Mouse (Mus musculus) embryonic fibroblast, embryonic 13.5 days (primary cell): Measurements from ENCODE around the gene Esp23. TPM values are rescaled to one million over a fixed set of nuclear protein-coding genes. Genes with fewer than 3 reads are reported as not detected.
"Not testable (repeated sequence)": the region's sequence is repeated elsewhere in the genome, so short reads cannot be mapped to it uniquely, and the experiment has no call there.

Experiments used
- H3K27ac ChIP-seq: 2 replicates; pipeline ENCODE4 v1.5.1; 2012; ENCODE audit warnings: low read length, control low read depth, inconsistent platforms; ENCODE audit not compliant: insufficient read depth
- H3K4me1 ChIP-seq: 2 replicates; pipeline ENCODE4 v1.6.1; 2011; ENCODE audit warnings: low read length; ENCODE audit not compliant: control insufficient read depth, insufficient read depth
- H3K4me3 ChIP-seq: 2 replicates; pipeline ENCODE4 v1.5.1; 2011; ENCODE audit warnings: mild to moderate bottlenecking, control low read depth, low read length; ENCODE audit not compliant: insufficient read depth
- CTCF ChIP-seq: IDR thresholded peaks from 2 replicates; pipeline ENCODE4 v1.5.1; 2011; ENCODE audit warnings: mild to moderate bottlenecking, control low read depth, low read length, moderate library complexity, borderline replicate concordance; ENCODE audit not compliant: insufficient read depth
- POLR2A ChIP-seq: IDR thresholded peaks from 2 replicates; pipeline ENCODE4 v1.6.1; 2011; ENCODE audit warnings: low read depth, mild to moderate bottlenecking, control low read depth, low read length, moderate library complexity
- polyA plus RNA-seq: library from polyadenylated mRNA; stranded (reverse); fragments of >200 nt; gene quantifications from 2 replicates; pipeline ENCODE4 v1.2.4, GENCODE M21; 2011; ENCODE audit warnings: low read depth; ENCODE audit not compliant: missing spikeins, insufficient read length

The Esp23 gene
- polyA plus RNA-seq, result not detected in 2 replicates

DNA sequence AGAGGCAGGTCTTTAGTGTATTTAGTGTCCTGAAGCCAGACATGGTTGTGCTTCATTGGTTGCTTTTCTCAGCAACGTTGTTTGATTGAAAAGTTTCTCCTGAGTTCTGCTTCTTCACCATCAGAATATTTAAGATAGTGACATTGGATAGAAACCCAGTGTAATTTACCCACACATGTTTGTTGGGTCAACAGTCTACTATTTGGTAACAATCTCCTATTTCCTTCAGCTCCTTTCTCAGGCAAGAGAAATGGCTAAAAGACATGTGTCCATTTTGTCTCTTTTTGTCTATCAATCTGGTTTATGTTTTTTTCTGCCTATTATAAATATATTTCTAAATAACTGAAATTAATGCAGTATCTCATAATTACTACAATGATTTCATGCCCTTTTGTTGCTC, at the start of gene Esp23:
Gene Esp23, minus strand, starts transcription at position 101 of the 400 bp plus-strand sequence.
- Histone ChIP-seq H3K4me1 (no peaks in the 10 kb centered on the region), H3K4me3 (no peak within 1 kb of the TSS), H3K27ac (no peak within 1 kb of the TSS)
- TF ChIP-seq CTCF (no peak), POLR2A (no peak)

DNA sequence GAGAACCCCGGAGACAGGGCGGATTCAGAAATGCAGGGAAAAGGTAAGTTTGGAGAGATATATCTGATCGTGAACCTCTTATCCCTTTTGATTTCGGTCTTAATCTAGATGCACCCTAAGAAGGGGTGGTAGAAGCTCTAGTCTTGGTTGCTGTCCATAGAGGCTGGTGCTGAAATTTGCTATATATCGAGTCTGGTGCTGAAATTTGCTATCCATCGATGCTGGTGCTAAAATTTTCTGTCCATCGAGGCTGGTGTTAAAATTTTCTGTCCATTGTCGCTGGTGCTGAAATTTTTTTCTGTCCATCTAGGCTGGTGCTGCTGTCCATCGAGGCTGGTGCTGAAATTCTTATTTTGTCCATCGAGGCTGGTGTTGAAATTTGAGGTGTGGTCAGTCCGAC, 30.3 kb upstream of the Esp23 start:
- not testable (repeated sequence) for H3K4me1 ChIP-seq, H3K4me3 ChIP-seq, H3K27ac ChIP-seq

DNA sequence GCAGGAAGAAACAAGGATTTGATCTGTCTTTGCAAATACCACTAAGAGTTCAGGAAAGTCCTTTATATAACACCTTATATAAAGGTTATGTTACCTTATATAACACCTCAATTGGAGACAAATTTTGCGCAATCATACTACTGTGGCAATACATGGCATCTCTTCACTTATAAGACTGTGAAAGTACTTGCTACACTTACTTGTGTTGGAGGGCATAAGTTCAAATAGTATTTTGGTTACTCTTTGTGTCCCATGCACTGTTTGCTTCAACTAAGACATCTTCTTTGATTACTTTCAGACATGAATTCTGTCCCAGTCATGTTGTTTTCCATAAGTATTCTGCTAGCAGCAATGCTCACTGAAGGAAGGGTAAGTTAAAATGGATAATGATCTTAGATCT, 18.2 kb upstream of the Esp23 start, which contains the start of gene Esp22:
Gene Esp22, plus strand, starts transcription at position 301 of the 400 bp plus-strand sequence.
- no peaks in the 10 kb centered on the region for H3K4me1 ChIP-seq
- no peak within 1 kb of the TSS for H3K27ac ChIP-seq
- no peak within 1 kb of the TSS for H3K4me3 ChIP-seq
- TF ChIP-seq CTCF (no peak), POLR2A (no peak)

DNA sequence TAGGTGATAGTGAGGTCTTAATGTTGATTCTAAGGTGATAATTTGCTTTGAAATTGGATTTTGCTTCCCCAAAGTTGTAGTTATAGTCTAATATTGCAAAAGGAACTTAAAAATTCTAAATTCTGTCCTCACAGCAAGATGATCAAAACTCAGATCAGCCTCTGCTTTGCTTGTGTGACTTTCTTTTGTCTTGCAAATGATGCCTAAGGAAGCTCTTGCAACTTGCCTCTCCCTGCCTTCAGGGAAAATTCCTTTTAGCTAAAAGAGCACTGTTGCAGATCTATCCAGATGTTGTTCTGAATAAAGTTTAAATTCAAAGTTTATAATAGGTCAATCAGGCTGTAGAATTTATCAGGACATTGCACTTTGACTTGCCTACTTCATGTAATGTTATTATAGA, 13.2 kb downstream of the Esp23 start:
- H3K27ac ChIP-seq, result no peak overlapping the region
- no peaks in the 10 kb centered on the region for H3K4me1 ChIP-seq
- TF ChIP-seq CTCF (no peak), POLR2A (no peak)
- no peak overlapping the region for H3K4me3 ChIP-seq

DNA sequence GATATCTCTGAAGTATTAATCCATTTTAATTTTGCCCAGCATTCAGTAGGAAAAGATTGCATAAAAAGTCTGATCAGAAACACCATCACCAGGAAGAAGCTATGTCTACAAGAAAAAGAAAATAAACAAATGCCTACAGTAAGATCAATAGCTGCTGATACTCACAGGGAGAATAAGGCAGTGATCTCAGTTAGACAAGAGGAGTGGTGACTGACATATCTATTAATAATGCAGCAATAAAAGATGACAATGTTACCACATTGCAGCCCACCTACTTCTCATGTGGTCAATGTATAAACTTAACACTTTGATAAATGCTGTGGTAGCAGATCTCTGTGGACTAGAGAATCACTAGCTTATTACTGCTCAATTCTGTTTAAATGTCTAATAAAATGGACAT, 33.6 kb downstream of the Esp23 start, which contains the start of gene Gm21903:
Gene Gm21903, minus strand, starts transcription at position 101 of the 400 bp plus-strand sequence.
- TF ChIP-seq POLR2A, result no peak
- TF ChIP-seq CTCF, result no peak
- Histone ChIP-seq H3K4me3 (no peak within 1 kb of the TSS), H3K4me1 (no peaks in the 10 kb centered on the region), H3K27ac (no peak within 1 kb of the TSS)

DNA sequence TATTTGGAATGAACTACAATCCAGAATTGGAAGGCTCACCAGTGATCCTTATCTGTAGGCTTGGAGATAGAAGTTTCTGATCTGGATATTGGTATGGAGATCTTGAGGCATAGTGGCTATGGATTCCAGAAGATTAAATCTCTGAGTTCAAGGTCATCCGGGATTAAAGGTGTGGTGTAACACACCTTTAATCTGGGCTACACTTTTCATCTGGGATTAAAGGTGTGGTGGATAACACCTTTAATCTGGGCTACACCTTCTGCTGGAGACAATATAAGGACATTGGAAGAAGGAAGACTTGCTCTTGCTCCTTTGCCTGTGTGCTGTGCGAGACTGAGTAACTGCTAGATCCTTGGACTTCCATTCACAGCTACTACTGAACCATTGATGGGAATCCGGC, 40.4 kb downstream of the Esp23 start, which contains the start of gene Esp24:
Gene Esp24, plus strand, starts transcription at position 301 of the 400 bp plus-strand sequence.
- H3K4me1 ChIP-seq, H3K4me3 ChIP-seq, H3K27ac ChIP-seq: not testable (repeated sequence)

Other genes starting within 250 kb of the Esp23 start
- gene Esp24, start 40.3 kb downstream of the Esp23 start, polyA plus RNA-seq, result not detected in 2 replicates
- not detected in 2 replicates for gene Gm21903, start 33.7 kb downstream of the Esp23 start, polyA plus RNA-seq
- not detected in 2 replicates for gene Esp22, start 18.3 kb upstream of the Esp23 start, polyA plus RNA-seq